Mouse (Mus musculus) stomach, postnatal 0 days (tissue): ENCODE measurements around the gene Ciz1.

ENCODE experiments used
- CTCF ChIP-seq: IDR thresholded peaks from 2 replicates; pipeline ENCODE4 v1.5.1; 2016; ENCODE audit warnings: antibody characterized with exemption, low read depth, mild to moderate bottlenecking, moderate library complexity
- EP300 ChIP-seq: optimal IDR thresholded peaks from 2 replicates; pipeline ENCODE3; 2016; ENCODE audit warnings: antibody characterized with exemption

DNA sequence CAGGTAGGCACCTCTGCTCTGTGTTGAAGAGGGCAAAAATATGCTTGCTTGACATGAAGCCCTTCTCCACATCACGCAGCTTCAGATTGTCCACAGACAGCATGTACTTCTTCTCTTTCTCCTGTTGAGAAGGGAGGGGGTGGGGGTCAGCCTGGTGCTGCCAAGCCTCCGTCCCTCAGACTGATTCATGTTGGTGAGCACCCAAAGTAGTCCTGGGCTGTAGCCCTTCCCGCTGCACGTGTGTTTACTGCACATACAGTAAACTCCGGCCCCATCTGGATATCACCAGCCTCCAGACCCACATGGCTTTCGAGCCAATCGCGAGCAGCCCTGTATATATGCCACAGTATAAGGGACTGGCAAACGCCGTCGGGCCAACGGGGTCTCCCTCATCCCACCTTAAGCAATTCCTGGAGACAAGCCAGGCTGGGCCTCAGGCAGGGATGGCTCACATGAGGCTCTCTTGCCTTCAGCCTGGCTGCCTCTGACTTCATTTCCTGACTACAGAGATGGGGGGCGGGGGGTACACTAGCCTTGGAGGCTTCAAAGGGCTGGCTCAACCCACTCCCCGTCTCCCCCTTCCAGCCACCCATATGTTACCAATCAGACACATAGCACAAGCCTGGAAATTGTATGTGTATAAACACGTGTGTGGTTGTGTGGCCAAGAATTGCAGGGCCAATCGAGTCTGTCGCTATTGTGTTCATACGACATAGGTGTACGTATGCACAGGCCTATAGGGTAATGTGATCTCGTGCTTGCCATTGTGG lies 35.1 kb upstream of the Ciz1 start:
- no peak for TF ChIP-seq EP300
- no peak for TF ChIP-seq CTCF
